Mouse (Mus musculus) bone marrow, adult 2 months (tissue): Measurements from ENCODE around the gene Spryd7.

Experiments
- CTCF ChIP-seq: fragments of 200-500 bp; IDR thresholded peaks from 2 replicates; pipeline ENCODE4 v1.5.1; 2011; ENCODE audit warnings: low read length, control low read depth; ENCODE audit not compliant: control insufficient read depth, insufficient read depth
- POLR2A ChIP-seq: fragments of 200-500 bp; IDR thresholded peaks from 2 replicates; pipeline ENCODE4 v1.6.1; 2011; ENCODE audit warnings: low read depth, mild to moderate bottlenecking, control low read depth, low read length, borderline replicate concordance; ENCODE audit not compliant: control insufficient read depth

DNA sequence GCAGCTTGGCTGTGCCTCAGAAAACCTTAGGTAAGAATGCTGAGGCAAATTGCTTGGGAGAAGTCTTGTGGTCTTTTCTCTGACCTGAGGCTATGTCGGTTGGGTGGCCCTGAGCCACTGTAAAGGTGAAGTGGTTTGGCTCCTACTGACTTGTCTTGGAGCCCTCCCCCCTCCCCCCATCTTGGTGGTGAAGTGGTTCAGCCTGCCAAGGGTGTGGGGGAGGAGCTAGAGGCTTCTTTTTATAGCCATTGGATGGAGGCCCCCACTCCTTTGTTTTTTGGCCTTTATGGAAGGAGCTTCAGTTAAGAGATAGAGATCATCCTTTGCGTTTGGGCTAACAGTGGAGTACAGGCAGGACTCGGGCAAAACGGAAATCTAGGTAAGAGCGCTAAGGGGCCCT is 41.3 kb upstream of the Spryd7 start, which contains the start of gene Trim13:
- TF ChIP-seq POLR2A (no peak), CTCF (no peak)
